ENCODE assay signal across 9 mouse cellular contexts in genomic region chr4:135828491-135828890, GRCm38 (mm10). TPM values are rescaled to one million over a fixed set of nuclear protein-coding genes. Genes with fewer than 3 reads are reported as not detected.
DNase-seq lines count a peak whose midpoint lies in the region; ATAC-seq and TF ChIP-seq lines count a peak whose summit lies in the region.
"Had no signal": no experiment of that assay in that cellular context is flagged by ENCODE, and none has a peak within 500 bp of the region (broad histone marks: within the 10 kb centered on the region; RNA-seq: fewer than 3 reads in every experiment).

No protein-coding gene starts in this region.

- no peaks in the 10 kb centered on the region for H3K9me3 ChIP-seq in forebrain, embryonic 16.5 days (ENCODE audit: control insufficient read depth, low read length)
- H3K9me3 ChIP-seq in lung, embryonic 16.5 days (ENCODE audit: control insufficient read depth, low read length), result no peaks in the 10 kb centered on the region

- DNase-seq in spleen, adult 2 months (ENCODE audit: low read depth in 1 of 2, low spot score in 2 of 2), result no peak
- DNase-seq in spleen, adult 12 weeks (ENCODE audit: low spot score), result no peak
- peak; percentile 84 to 90 for DNase-seq in heart, postnatal 10 days
- peak; percentile 91 to 92 for DNase-seq in kidney, postnatal 36 days
- peak; percentile 89 to 93 for DNase-seq in right cerebral cortex, postnatal 10 days (ENCODE audit: low spot score in 2 of 2)
- DNase-seq in thymus, postnatal 0 days (ENCODE audit: low spot score), result no peak

- ATAC-seq in forebrain, embryonic 16.5 days, result no peak
- peak; percentile 87 for ATAC-seq in lung, embryonic 16.5 days (ENCODE audit: low read depth)

- no peak for TF ChIP-seq POLR2A in spleen, adult 2 months (IDR thresholded peaks at IDR 0.05; ENCODE audit: low read depth, low read length)

- H3K36me3 ChIP-seq in spleen, adult 2 months (ENCODE audit: control insufficient read depth, insufficient read depth, low read length), result no peaks in the 10 kb centered on the region
- H3K36me3 ChIP-seq in forebrain, embryonic 16.5 days (ENCODE audit: control insufficient read depth, insufficient read depth), result no peaks in the 10 kb centered on the region
- H3K36me3 ChIP-seq in lung, embryonic 16.5 days (ENCODE audit: control insufficient read depth, insufficient read depth, low read length), result no peaks in the 10 kb centered on the region

- 0 out of 2 replicates have a peak overlapping the region, but pooled peaks have one; percentile 8 for H3K27ac ChIP-seq in spleen, adult 2 months (ENCODE audit: insufficient read depth, low read length)
- peak overlapping the region; percentile 52 for H3K27ac ChIP-seq in forebrain, embryonic 16.5 days (ENCODE audit: low read length)
- H3K27ac ChIP-seq in lung, embryonic 16.5 days (ENCODE audit: low read length), result peak overlapping the region; percentile 96

- H3K27me3 ChIP-seq in spleen, adult 2 months (ENCODE audit: control insufficient read depth, insufficient read depth, low read length), result no peaks in the 10 kb centered on the region
- H3K27me3 ChIP-seq in forebrain, embryonic 16.5 days (replicated peaks; ENCODE audit: control insufficient read depth, insufficient read depth, low read length), result no peaks in the 10 kb centered on the region
- H3K27me3 ChIP-seq in lung, embryonic 16.5 days (ENCODE audit: control insufficient read depth, insufficient read depth, low read depth, low read length), result no peaks in the 10 kb centered on the region

- intact Hi-C loops in heart, postnatal 10 days (cut with DNase I), result loop anchor here (2.0 kb wide), 1 partner anchor 48 kb away; no protein-coding TSS in a partner anchor

- no peak for TF ChIP-seq CTCF in spleen, adult 2 months (IDR thresholded peaks at IDR 0.05; ENCODE audit: extremely low read depth, insufficient read depth, insufficient read length, insufficient replicate concordance)

- H3K4me1 ChIP-seq in spleen, adult 2 months (ENCODE audit: control insufficient read depth, insufficient read depth, insufficient read length), result no peaks in the 10 kb centered on the region
- H3K4me1 ChIP-seq in forebrain, embryonic 16.5 days (replicated peaks; ENCODE audit: control insufficient read depth, insufficient read depth, low read length), result peaks cover 16% of the 10 kb centered on the region
- peaks cover 15% of the 10 kb centered on the region for H3K4me1 ChIP-seq in lung, embryonic 16.5 days (replicated peaks; ENCODE audit: control insufficient read depth, insufficient read depth, low read length)
- H3K4me1 ChIP-seq: megakaryocyte, embryonic 14.5 days had no signal

- H3K4me2 ChIP-seq in forebrain, embryonic 16.5 days (ENCODE audit: low read length), result peak overlapping the region; percentile 37
- H3K4me2 ChIP-seq in lung, embryonic 16.5 days (ENCODE audit: low read depth, low read length), result peak overlapping the region; percentile 40

- peak overlapping the region; percentile 13; the same call in 1 of the 2 replicates for H3K9ac ChIP-seq in forebrain, embryonic 16.5 days (replicated peaks; ENCODE audit: low read depth, low read length)
- 0 out of 2 replicates have a peak overlapping the region, but pooled peaks have one; percentile 2 for H3K9ac ChIP-seq in lung, embryonic 16.5 days (ENCODE audit: low read length)

- 79% methylated on average over 11 of the region's 11 CpGs for WGBS in spleen, adult 2 months
- WGBS in forebrain, embryonic 16.5 days, result 6% methylated on average over 11 of the region's 11 CpGs
- WGBS in lung, embryonic 16.5 days, result 9% methylated on average over 11 of the region's 11 CpGs

- no peak overlapping the region for H3K4me3 ChIP-seq in spleen, adult 2 months (ENCODE audit: extremely low read depth, insufficient read depth, insufficient read length)
- H3K4me3 ChIP-seq in forebrain, embryonic 16.5 days (replicated peaks; ENCODE audit: low read length), result 0 out of 2 replicates have a peak overlapping the region, but pooled peaks have one; percentile 3
- H3K4me3 ChIP-seq in lung, embryonic 16.5 days (ENCODE audit: low read length), result no peak overlapping the region
- H3K4me3 ChIP-seq: megakaryocyte, embryonic 14.5 days had no signal

RNA-seq across cellular contexts. Expression of gene Srsf10, which starts 27.1 kb away (rescaled TPM):
- 68.0 and 109 TPM in 2 replicates for polyA plus RNA-seq in spleen, adult 2 months (2012; rRNA removed)
- 253 and 294 TPM in 2 replicates for polyA plus RNA-seq in forebrain, embryonic 16.5 days (2015; fragmentation: Nextera tagmentation; extraction: Ambion mirVana)
- 10 to 100 TPM; 61.2 to 64.1 TPM for total RNA-seq in heart, postnatal 10 days (2021)
- polyA plus RNA-seq in lung, embryonic 16.5 days (2015; fragmentation: Nextera tagmentation; extraction: Ambion mirVana), result 245 and 264 TPM in 2 replicates
- 276 TPM in 2 replicates for polyA plus RNA-seq in thymus, postnatal 0 days (2015; fragmentation: Nextera tagmentation; extraction: Ambion mirVana)

RNA-seq across cellular contexts. Expression of gene Pnrc2, which starts 45.2 kb away (rescaled TPM):
- polyA plus RNA-seq in spleen, adult 2 months (2012; rRNA removed), result 12.2 and 14.7 TPM in 2 replicates
- 120 and 140 TPM in 2 replicates for polyA plus RNA-seq in forebrain, embryonic 16.5 days (2015; fragmentation: Nextera tagmentation; extraction: Ambion mirVana)
- total RNA-seq in heart, postnatal 10 days (2021), result 100 to 1,000 TPM in 1 of 2 experiments, 10 to 100 TPM in 1; 99.4 to 105 TPM
- 217 and 224 TPM in 2 replicates for polyA plus RNA-seq in lung, embryonic 16.5 days (2015; fragmentation: Nextera tagmentation; extraction: Ambion mirVana)
- 217 and 229 TPM in 2 replicates for polyA plus RNA-seq in thymus, postnatal 0 days (2015; fragmentation: Nextera tagmentation; extraction: Ambion mirVana)

Comparison
In these comparisons a context has a peak if more than half of its experiments do, and no peak if none do; other contexts are left out.
1. DNase-seq: peak in heart, postnatal 10 days (2 of 2), kidney, postnatal 36 days (2 of 2) and right cerebral cortex, postnatal 10 days (2 of 2); none in spleen, adult 2 months (0 of 2), spleen, adult 12 weeks (single experiment) and thymus, postnatal 0 days (single experiment).
2. H3K27ac ChIP-seq: peak in every context shown above with its lines; median percentile 96 in lung, embryonic 16.5 days; 52 in forebrain, embryonic 16.5 days; 8 in spleen, adult 2 months.